Mouse (Mus musculus) myocyte (in vitro differentiated cells): ENCODE measurements around the gene Prame. TPM values are rescaled to one million over a fixed set of nuclear protein-coding genes. Genes with fewer than 3 reads are reported as not detected.
"Not testable (repeated sequence)": the region's sequence is repeated elsewhere in the genome, so short reads cannot be mapped to it uniquely, and the experiment has no call there.

Experiments
- H3K27me3 ChIP-seq: one replicate; pipeline ENCODE4 v1.6.1; 2011; ENCODE audit not compliant: control insufficient read depth, insufficient read depth, insufficient read length
- H3K36me3 ChIP-seq: one replicate; pipeline ENCODE4 v1.6.1; 2011; ENCODE audit not compliant: control insufficient read depth, insufficient read depth
- H3K4me2 ChIP-seq: one replicate; pipeline ENCODE4 v1.6.1; 2011; ENCODE audit warnings: low read depth, control low read depth
- H3K4me3 ChIP-seq: one replicate; pipeline ENCODE4 v1.5.1; 2011; ENCODE audit warnings: mild to moderate bottlenecking, control low read depth, moderate library complexity
- H3K79me2 ChIP-seq: one replicate; pipeline ENCODE4 v1.6.1; 2011; ENCODE audit not compliant: control insufficient read depth, insufficient read depth
- H3ac ChIP-seq: one replicate; pipeline ENCODE4 v1.6.1; 2011; ENCODE audit not compliant: control insufficient read depth, insufficient read length
- CEBPB ChIP-seq: IDR thresholded peaks from 2 replicates; pipeline ENCODE4 v1.6.1; 2011; ENCODE audit warnings: mild to moderate bottlenecking, moderate library complexity; ENCODE audit not compliant: poor library complexity, insufficient read depth, severe bottlenecking
- E2F4 ChIP-seq: IDR thresholded peaks from one replicate; pipeline ENCODE4 v1.6.1; 2011; ENCODE audit warnings: mild to moderate bottlenecking, control low read depth, moderate library complexity; ENCODE audit not compliant: insufficient read depth
- MAX ChIP-seq: IDR thresholded peaks from one replicate; pipeline ENCODE4 v1.6.1; 2011; ENCODE audit warnings: low read depth, mild to moderate bottlenecking, control low read depth
- MYOD1 ChIP-seq, 3 experiments: IDR thresholded peaks; one replicate each; pipeline ENCODE4 v1.6.1; 2011; ENCODE audit warnings: control low read depth in 2 of 3, low read depth in 2 of 3, mild to moderate bottlenecking in 2 of 3, moderate library complexity in 1 of 3; ENCODE audit not compliant: insufficient read length in 2 of 3, control insufficient read depth in 1 of 3
- MYOG ChIP-seq, 3 experiments: IDR thresholded peaks; one replicate each; pipeline ENCODE4 v1.6.1; 2011; ENCODE audit warnings: control low read depth in 2 of 3, low read depth in 2 of 3, mild to moderate bottlenecking in 2 of 3; ENCODE audit not compliant: insufficient read length in 2 of 3, control insufficient read depth in 1 of 3, insufficient read depth in 1 of 3
- POLR2A ChIP-seq: IDR thresholded peaks from one replicate; pipeline ENCODE4 v1.6.1; 2011; ENCODE audit warnings: low read depth, mild to moderate bottlenecking, control low read depth, moderate library complexity; ENCODE audit not compliant: insufficient read length
- POLR2AphosphoS2 ChIP-seq: IDR thresholded peaks from one replicate; pipeline ENCODE4 v1.6.1; 2011; ENCODE audit warnings: low read depth, control low read depth; ENCODE audit not compliant: insufficient read length
- REST ChIP-seq: IDR thresholded peaks from one replicate; pipeline ENCODE4 v1.6.1; 2011; ENCODE audit warnings: mild to moderate bottlenecking, control low read depth, moderate library complexity; ENCODE audit not compliant: insufficient read depth, insufficient read length
- SRF ChIP-seq: IDR thresholded peaks from one replicate; pipeline ENCODE4 v1.6.1; 2011; ENCODE audit warnings: low read depth; ENCODE audit not compliant: control insufficient read depth, insufficient read length
- TCF12 ChIP-seq: IDR thresholded peaks from one replicate; pipeline ENCODE4 v1.6.1; 2011; ENCODE audit warnings: mild to moderate bottlenecking, control low read depth; ENCODE audit not compliant: poor library complexity, insufficient read depth, severe bottlenecking
- TCF3 ChIP-seq: IDR thresholded peaks from one replicate; pipeline ENCODE4 v1.6.1; 2011; ENCODE audit warnings: low read depth, control low read depth; ENCODE audit not compliant: insufficient read length
- USF1 ChIP-seq: IDR thresholded peaks from one replicate; pipeline ENCODE4 v1.6.1; 2011; ENCODE audit warnings: low read depth, mild to moderate bottlenecking, control low read depth, moderate library complexity
- polyA plus RNA-seq: library from polyadenylated mRNA; unstranded; fragments of >200 nt; fragmentation: generic; extraction: Trizol; gene quantifications from one replicate; pipeline ENCODE4 v1.2.1, GENCODE M21; 2012; ENCODE audit warnings: missing spikeins

Gene Prame
- 0.04 TPM for polyA plus RNA-seq

DNA sequence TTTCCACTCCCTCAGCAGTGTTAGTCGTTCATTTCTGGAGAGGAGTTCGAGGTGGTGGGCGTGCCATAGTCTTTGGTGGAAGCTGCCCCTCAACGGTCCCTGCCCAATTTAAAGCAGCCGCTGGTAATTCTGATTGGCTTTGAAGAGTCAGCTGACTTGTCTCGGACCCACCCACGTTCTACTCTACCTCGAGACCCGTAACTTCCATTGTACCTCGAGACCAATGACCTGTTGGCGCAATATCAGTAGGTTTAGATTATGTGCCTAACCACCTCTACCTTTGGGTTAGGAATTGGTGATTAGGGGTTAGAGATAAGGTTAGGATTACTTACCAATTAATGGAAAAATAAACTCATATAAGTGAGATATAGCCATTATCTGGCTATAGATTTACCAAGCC is at the start of gene Prame:
Gene Prame, minus strand, starts transcription at position 101 of the 400 bp plus-strand sequence.
- Histone ChIP-seq H3K4me3 (no peak within 1 kb of the TSS), H3K4me2 (no peak within 1 kb of the TSS), H3K27me3 (no peaks in the 10 kb centered on the region), H3K36me3 (no peaks in the 10 kb centered on the region), H3K79me2 (no peaks in the 10 kb centered on the region), H3ac (no peak within 1 kb of the TSS)
- TF ChIP-seq MAX (no peak), USF1 (no peak), SRF (no peak), TCF3 (no peak), TCF12 (no peak), MYOD1 (IDR thresholded peaks at IDR 0.05; ENCODE audit: control insufficient read depth in 1 of 3, insufficient read length in 2 of 3, low read depth in 2 of 3) (no peak), MYOG (IDR thresholded peaks at IDR 0.05; ENCODE audit: control insufficient read depth in 1 of 3, insufficient read depth in 1 of 3, insufficient read length in 2 of 3, low read depth in 2 of 3) (no peak), E2F4 (no peak), POLR2A (no peak), REST (no peak)

DNA sequence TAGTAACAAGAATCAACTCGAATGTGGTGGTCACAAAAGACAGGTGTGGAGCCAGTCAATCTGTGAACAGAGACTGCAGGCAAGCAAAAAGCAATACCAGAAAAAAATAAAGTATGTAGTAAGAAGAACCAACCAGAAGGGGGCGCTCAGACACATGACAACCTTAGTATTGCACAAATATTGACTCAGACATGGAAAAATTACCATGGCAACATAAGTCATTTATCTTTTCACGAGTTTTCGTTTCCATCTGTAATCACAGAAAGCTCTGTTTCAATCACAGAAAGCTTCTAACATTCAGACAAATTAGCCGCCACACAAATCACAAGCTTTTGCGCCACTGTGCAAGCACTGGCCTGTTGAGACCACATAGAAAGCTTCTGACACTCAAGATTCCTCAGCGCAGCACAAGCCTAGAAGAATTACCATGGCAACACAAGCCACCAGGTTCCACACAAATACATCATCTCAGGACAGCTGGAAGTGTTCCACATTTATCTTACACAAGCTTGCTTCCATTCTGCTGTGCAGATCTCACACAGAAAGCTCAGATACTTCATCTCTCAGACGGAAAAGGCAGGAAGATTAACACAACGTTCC is 24.8 kb upstream of the Prame start:
- no peak for TF ChIP-seq E2F4
- Histone ChIP-seq H3K36me3 (no peaks in the 10 kb centered on the region), H3K79me2 (no peaks in the 10 kb centered on the region), H3K4me2 (no peak overlapping the region), H3K4me3 (no peak overlapping the region), H3ac (no peak overlapping the region), H3K27me3 (no peaks in the 10 kb centered on the region)

DNA sequence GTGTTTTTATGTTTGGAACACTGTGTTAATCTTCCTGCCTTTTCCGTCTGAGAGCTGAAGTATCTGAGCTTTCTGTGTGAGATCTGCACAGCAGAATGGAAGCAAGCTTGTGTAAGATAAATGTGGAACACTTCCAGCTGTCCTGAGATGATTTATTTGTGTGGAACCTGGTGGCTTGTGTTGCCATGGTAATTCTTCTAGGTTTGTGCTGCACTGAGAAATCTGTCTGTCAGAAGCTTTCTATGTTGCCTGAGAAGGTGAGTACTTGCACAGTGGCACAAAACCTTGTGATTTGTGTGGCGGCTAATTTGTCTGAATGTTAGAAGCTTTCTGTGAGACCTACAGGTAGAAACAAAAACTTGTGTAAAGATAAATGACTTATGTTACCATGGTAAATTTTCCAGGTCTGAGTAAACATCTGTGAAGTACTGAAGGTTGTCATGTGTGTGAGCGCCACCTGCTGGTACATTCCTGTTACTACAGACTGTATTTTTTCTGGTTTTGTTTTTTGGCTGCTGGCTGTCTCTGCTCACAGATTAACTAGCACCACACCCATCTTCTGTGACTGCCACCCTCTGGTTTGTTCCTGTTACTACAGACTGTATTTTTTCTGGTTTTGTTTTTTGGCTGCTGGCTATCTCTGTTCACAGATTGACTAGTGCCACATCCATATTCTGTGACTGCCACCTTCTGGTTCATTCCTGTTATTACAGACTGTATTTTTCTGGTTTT is 26.0 kb downstream of the Prame start:
- H3K4me2 ChIP-seq, H3K4me3 ChIP-seq, H3K27me3 ChIP-seq, H3K36me3 ChIP-seq, H3K79me2 ChIP-seq, H3ac ChIP-seq: not testable (repeated sequence)

DNA sequence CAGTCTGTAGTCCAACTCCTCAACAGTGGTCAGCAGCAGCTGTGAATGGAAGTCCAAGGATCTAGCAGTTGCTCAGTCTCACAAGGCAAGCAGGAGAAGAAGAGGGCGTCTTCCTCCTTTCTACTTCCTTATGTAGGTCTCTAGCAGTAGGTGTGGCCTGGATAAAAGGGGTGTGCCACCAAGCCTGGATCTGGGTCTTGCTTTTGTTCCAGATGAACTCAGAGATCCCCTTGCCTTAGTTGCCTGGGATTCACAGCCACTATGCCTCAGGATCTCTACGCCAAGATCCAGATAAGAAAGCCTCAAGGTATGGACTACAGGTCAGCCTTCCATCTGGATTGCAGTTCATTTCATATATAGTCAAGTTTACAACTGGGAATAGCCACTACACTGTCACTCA is 28.8 kb downstream of the Prame start, which contains the start of gene Nxf7:
Gene Nxf7, minus strand, starts transcription at position 101 of the 400 bp plus-strand sequence.
- Histone ChIP-seq H3K79me2 (no peaks in the 10 kb centered on the region), H3K4me3 (no peak within 1 kb of the TSS), H3K36me3 (no peaks in the 10 kb centered on the region), H3K4me2 (peak within 1 kb of the TSS; percentile 42), H3K27me3 (no peaks in the 10 kb centered on the region), H3ac (no peak within 1 kb of the TSS)
- TF ChIP-seq CEBPB (no peak), POLR2AphosphoS2 (no peak)

DNA sequence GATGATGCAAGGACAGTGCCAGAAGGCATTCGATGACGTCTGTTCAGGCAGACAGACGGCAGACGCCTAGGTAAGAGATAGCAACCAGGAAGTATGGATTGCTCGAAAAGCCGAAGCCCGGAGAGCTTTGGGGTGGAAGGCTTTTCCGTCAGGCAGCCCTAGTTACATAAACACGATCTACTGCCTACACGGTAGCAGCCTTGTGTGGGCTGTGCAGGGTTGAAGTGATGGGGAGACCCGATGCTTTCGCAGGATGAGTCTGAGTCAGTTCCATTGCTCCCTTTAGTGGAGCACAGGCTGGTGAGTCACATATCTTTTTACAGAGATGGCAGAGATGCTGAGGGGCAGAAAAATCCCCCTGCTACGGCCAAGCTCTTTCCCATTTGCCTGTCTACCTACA is 29.4 kb downstream of the Prame start:
- Histone ChIP-seq H3K4me3 (no peak overlapping the region), H3K79me2 (no peaks in the 10 kb centered on the region), H3K36me3 (no peaks in the 10 kb centered on the region), H3K27me3 (no peaks in the 10 kb centered on the region), H3ac (no peak overlapping the region), H3K4me2 (peak overlapping the region; percentile 42)
- TF ChIP-seq E2F4: no peak
- no peak for TF ChIP-seq USF1
- TF ChIP-seq MAX: no peak
- no peak for TF ChIP-seq SRF
- TF ChIP-seq REST: no peak
- no peak for TF ChIP-seq MYOG (IDR thresholded peaks at IDR 0.05; ENCODE audit: control insufficient read depth in 1 of 3, insufficient read depth in 1 of 3, insufficient read length in 2 of 3, low read depth in 2 of 3)
- TF ChIP-seq POLR2AphosphoS2: no peak
- no peak for TF ChIP-seq CEBPB

DNA sequence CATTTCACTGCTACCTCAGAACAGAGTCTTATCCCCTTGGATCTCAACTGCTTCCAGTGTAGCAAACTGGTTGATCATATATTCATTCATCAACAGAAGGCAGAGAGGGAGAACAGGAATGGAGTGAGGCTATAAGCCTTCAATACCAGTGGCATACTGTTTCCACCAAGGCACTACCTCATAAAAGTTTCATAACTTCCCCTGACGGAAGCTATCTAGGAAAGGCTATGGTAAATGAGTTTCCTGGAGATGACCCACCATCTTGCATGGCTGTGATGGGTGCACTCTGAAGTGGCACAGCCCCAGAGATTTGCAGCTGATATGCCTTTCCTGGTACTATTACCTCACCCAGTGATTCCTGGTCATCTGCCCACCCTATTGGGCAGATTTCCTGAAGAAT is 51.1 kb downstream of the Prame start:
- Histone ChIP-seq H3ac (no peak overlapping the region), H3K79me2 (no peaks in the 10 kb centered on the region), H3K36me3 (no peaks in the 10 kb centered on the region), H3K27me3 (no peaks in the 10 kb centered on the region), H3K4me3 (no peak overlapping the region), H3K4me2 (no peak overlapping the region)
- TF ChIP-seq REST (no peak), SRF (no peak), MYOG (IDR thresholded peaks at IDR 0.05; ENCODE audit: control insufficient read depth in 1 of 3, insufficient read depth in 1 of 3, insufficient read length in 2 of 3, low read depth in 2 of 3) (no peak), TCF3 (no peak), TCF12 (no peak), POLR2AphosphoS2 (no peak), MAX (no peak), MYOD1 (IDR thresholded peaks at IDR 0.05; ENCODE audit: control insufficient read depth in 1 of 3, insufficient read length in 2 of 3, low read depth in 2 of 3) (no peak), USF1 (no peak), POLR2A (no peak), E2F4 (no peak)
